Mouse (Mus musculus) heart, adult 2 months (tissue): ENCODE measurements at regions not wholly inside any gene's neighbourhood (a gene's known extent, or its start where the extent isn't known, plus 50 kb on each side); places are given as distances from the start of the nearest gene placed in this dataset.

Source experiments
- CTCF ChIP-seq: fragments of 200-600 bp; IDR thresholded peaks from 2 replicates; pipeline ENCODE4 v1.8.1; 2022; ENCODE audit warnings: antibody characterized with exemption, mild to moderate bottlenecking, moderate library complexity
- EP300 ChIP-seq: fragments of 200-500 bp; IDR thresholded peaks from 2 replicates; pipeline ENCODE4 v1.6.1; 2011; ENCODE audit warnings: low read depth, low read length, control low read depth; ENCODE audit not compliant: insufficient read depth
- POLR2A ChIP-seq: fragments of 200-500 bp; IDR thresholded peaks from 2 replicates; pipeline ENCODE4 v1.6.1; 2011; ENCODE audit warnings: mild to moderate bottlenecking, low read depth, low read length, control low read depth; ENCODE audit not compliant: insufficient read depth

DNA sequence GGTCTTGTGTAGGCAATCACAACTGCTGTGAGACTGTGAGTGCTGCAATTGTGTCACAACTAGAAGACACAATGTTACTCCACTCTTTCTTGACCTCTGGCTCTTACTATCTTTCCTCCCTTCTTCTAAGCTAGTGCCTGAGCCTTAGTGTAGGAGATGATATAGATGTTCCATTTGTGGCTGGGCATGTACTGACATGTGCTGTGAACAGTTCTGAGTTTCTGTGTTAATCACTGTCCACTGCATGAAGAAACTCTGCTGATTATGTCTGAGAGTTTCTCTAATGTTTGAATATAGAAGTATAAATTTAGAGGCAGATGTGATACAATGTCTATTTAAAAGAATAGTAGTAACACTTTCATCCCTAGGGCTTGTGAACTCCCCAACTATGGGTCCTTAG lies 105.0 kb upstream of the Tab2 start:
- TF ChIP-seq POLR2A: no peak
- no peak for TF ChIP-seq CTCF
- no peak for TF ChIP-seq EP300
